Mouse (Mus musculus): ENCODE data around the gene Prrc2b. TPM values are rescaled to one million over a fixed set of nuclear protein-coding genes. Genes with fewer than 3 reads are reported as not detected.

Gene Prrc2b
- 11.5 and 21.9 TPM in 2 replicates for polyA plus RNA-seq (2012; rRNA removed; ENCODE audit: low replicate concordance)

DNA sequence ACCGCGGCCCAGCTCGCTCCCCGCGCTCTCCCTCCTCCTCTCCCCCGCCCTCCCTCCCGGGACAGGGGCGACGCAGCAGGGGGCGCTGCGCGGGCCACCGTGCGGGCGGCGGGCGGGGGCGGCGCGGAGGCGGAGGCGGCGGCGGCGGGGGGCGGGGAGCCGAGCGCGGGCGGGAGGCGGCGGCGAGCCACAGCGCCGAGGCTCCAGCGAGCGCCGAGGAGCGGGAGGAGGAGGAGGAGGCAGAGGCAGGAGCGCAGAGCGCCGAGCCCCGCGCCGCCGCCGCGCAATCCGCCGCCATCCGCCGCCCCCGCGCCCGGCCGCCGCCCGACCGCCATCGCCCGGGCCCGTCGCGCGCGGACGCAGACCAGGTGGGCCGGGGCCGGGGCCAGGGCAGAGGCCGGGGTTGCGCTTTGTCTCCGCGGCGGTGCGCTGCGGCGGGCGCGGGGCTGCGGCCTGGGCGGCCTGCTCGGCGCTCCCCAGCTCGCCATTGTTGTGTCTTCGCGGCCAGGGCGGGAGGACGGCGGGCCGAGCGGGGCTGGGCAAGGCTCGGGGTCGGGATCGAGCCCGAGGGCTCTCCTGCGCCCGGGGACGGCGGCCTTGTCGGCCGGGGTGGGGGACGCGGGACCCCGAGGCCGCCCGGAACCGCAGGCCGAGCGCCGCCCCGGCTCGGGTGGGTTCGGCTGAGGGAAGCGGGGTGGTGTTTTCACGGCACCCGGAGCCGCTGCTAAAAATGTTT is at the start of gene Prrc2b:
Gene Prrc2b (plus strand): TSS at position 159 of the 736 bp plus-strand sequence.

DNA sequence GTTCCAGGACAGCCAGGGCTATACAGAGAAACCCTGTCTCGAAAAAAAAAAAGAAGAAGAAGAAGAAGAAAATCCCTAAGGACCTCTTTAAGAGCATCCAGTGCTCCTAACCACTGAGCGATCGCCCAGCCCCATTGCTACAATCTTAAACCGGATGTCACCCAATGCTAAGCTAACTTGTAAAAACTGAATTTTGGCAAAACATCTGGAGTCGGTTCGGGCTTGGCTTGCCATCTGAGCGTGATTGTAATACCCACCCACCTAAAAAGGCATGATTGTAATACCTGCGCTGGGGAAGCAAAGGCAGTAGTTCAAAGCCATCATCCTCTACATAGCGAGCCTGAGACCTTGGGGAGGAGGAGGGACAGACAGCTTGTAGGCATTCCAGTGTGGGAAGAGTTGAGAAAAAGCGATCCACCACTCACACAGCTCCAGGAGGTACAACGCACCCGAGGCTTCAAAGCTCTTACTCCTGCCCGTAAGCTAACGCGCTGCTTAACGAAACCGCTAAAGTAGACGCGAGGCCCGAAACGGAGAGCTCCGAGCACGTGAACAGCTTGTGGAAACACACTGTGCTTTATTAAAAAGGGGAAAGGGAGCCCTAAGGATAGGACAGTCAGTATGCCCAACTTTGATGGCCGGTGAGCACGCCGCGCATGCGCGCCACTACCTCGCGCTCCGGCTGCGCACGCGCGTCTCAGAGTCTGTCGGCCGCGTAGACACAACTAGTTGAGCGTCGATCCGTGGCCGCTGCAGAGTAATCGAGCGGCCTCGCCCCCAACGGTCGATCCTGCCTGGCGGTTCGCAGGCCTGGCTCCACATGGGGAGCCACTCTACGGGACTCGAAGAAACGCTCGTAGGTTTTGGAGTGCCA is 85.2 kb downstream of the Prrc2b start, which contains the start of gene Pomt1:
Gene Pomt1 (plus strand): TSS at position 705 of the 874 bp plus-strand sequence.

DNA sequence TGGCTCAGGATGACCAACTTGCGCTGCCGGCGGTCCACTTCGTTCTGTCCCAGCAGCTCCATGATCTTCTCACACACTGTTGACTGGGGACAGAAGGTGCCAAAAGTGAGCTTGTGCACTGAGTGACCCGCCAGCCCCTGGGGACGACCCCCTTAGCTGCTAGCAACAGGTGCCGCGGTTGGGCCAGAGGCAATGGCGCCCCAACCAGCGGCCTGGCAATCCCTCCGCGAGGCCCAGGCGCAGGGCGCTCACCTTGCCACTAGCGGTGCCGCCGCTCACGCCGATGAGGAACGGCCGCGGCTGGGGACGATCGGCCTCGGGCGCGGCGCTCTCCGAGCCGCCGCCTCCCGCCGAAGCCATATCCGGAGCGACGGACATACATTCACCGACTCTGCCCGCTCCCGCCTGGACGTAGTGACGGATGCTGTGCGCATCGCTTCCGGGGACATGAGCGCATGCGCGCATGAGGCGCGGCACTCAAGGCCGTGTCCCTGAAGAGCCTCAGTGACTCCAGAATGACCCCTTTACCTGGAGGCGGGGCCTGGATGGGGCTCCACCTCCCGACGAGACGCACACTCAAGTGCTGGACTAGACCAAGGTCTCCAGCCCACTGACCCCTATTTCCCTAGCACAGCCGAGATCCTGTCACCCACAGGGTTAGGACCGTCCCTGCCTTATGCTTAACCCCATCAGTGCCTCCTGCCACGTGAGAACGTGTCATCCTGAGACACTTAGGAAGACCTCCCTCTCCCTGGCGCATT is 109.0 kb downstream of the Prrc2b start, which contains the start of gene Uck1:
Gene Uck1 (minus strand): TSS at position 503 of the 761 bp plus-strand sequence.

Other genes with a start within 250 kb of the Prrc2b start
- 0.31 and 1.3 TPM in 2 replicates for gene Aif1l, start 200.9 kb upstream of the Prrc2b start, polyA plus RNA-seq (2012; rRNA removed; ENCODE audit: low replicate concordance)
- gene Nup214, start 176.6 kb upstream of the Prrc2b start, polyA plus RNA-seq (2012; rRNA removed; ENCODE audit: low replicate concordance), result 17.2 and 18.9 TPM in 2 replicates
- gene Fam78a, start 66.2 kb upstream of the Prrc2b start, polyA plus RNA-seq (2012; rRNA removed; ENCODE audit: low replicate concordance), result 11.9 and 14.6 TPM in 2 replicates
- 4.6 and 5.2 TPM in 2 replicates for gene Plpp7, start 55.6 kb upstream of the Prrc2b start, polyA plus RNA-seq (2012; rRNA removed; ENCODE audit: low replicate concordance)
- gene Pomt1, start 85.5 kb downstream of the Prrc2b start, polyA plus RNA-seq (2012; rRNA removed; ENCODE audit: low replicate concordance), result 18.0 and 22.4 TPM in 2 replicates
- 64.0 and 65.4 TPM in 2 replicates for gene Uck1, start 109.1 kb downstream of the Prrc2b start, polyA plus RNA-seq (2012; rRNA removed; ENCODE audit: low replicate concordance)
- gene Golga2, start 136.3 kb downstream of the Prrc2b start, polyA plus RNA-seq (2012; rRNA removed; ENCODE audit: low replicate concordance), result 24.6 and 33.2 TPM in 2 replicates
- 96.7 and 222 TPM in 2 replicates for gene Swi5, start 137.0 kb downstream of the Prrc2b start, polyA plus RNA-seq (2012; rRNA removed; ENCODE audit: low replicate concordance)
- 152 and 178 TPM in 2 replicates for gene Ciz1, start 201.2 kb downstream of the Prrc2b start, polyA plus RNA-seq (2012; rRNA removed; ENCODE audit: low replicate concordance)
- gene Dnm1, start 202.3 kb downstream of the Prrc2b start, polyA plus RNA-seq (2012; rRNA removed; ENCODE audit: low replicate concordance), result 604 and 726 TPM in 2 replicates
- gene 1110008P14Rik, start 230.9 kb downstream of the Prrc2b start, polyA plus RNA-seq (2012; rRNA removed; ENCODE audit: low replicate concordance), result 179 and 196 TPM in 2 replicates
- gene Lcn2, start 237.2 kb downstream of the Prrc2b start, polyA plus RNA-seq (2012; rRNA removed; ENCODE audit: low replicate concordance), result 6.7 and 7.2 TPM in 2 replicates
- 28.3 and 40.4 TPM in 2 replicates for gene Ptges2, start 244.8 kb downstream of the Prrc2b start, polyA plus RNA-seq (2012; rRNA removed; ENCODE audit: low replicate concordance)

All from duodenum, adult 2 months (tissue).